Mouse (Mus musculus) heart, postnatal 14 days (tissue): ENCODE measurements around the gene Ttc25. TPM values are rescaled to one million over a fixed set of nuclear protein-coding genes. Genes with fewer than 3 reads are reported as not detected.
"Not testable (repeated sequence)": the region's sequence is repeated elsewhere in the genome, so short reads cannot be mapped to it uniquely, and the experiment has no call there.

ENCODE experiments used
- DNase-seq, 2 experiments: peaks; one replicate each; pipeline ENCODE4 v3.0.0; 2021 to 2022
- intact Hi-C: fragments of 180-260 bp; cut with DNase I; formaldehyde crosslinking; loops from one replicate; pipeline ENCODE4 v1.15.1; 2025
- total RNA-seq, 2 experiments: library from RNA; stranded (reverse); gene quantifications; 2 replicates each; pipeline ENCODE4 v1.2.3; 2021

The Ttc25 gene
- total RNA-seq, 2 experiments from 2014 or later: 0.24 to 0.36 TPM

DNA sequence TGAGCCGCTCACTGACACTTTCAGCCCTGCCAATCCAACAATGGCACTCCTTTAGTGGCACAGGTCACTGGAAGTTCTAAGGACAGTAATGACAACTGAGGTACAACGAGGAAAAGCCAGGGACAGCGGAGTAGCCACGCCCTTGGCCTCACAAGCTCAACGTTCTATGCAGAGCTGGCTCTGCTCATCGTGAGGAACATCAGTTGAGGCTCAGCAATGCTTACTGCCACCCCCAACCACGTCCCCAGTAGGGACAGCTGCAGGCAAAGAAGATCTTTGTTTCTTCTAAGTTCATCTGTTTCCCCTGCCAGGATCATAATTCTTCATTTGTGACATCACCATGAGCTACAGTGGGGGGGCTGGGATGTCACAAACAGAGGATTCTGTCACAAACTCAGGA, 49.2 kb downstream of the Ttc25 start:
- intact Hi-C loops: no loop called here
- DNase-seq: no peak

- DNase-seq: no peak
- intact Hi-C loops: no loop called here
Measured at GRCm38 (mm10) chr11:100595533-100595932, 50.1 kb downstream of the Ttc25 start.

GRCm38 (mm10) chr11:100598074-100598473, 52.7 kb downstream of the Ttc25 start:
- DNase-seq: no peak
- intact Hi-C loops: no loop called here

GRCm38 (mm10) chr11:100601372-100601771, 56.0 kb downstream of the Ttc25 start:
- no peak for DNase-seq
- intact Hi-C loops: no loop called here

- intact Hi-C loops: no loop called here
- no peak for DNase-seq
Measured at GRCm38 (mm10) chr11:100603155-100603554, 57.7 kb downstream of the Ttc25 start.

DNA sequence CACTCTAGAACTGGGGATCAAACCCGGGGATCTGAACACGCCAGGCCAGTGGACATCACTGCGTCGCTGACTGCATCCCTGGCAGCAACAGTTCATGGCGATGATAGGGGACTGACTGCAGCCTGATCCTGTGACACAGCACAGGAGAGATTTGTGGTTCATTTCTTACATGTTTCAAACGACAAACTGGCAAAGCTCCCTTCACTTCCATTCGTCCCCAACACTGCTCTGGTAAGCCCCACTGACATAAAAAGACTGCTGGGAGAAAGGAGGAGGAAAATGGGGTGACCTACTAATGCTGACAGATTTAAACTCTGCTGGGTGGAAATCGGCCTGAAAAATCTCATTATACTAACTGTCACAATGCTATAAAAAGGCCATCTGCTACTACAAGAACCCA, 58.4 kb downstream of the Ttc25 start:
- intact Hi-C loops: no loop called here
- DNase-seq: no peak

DNA sequence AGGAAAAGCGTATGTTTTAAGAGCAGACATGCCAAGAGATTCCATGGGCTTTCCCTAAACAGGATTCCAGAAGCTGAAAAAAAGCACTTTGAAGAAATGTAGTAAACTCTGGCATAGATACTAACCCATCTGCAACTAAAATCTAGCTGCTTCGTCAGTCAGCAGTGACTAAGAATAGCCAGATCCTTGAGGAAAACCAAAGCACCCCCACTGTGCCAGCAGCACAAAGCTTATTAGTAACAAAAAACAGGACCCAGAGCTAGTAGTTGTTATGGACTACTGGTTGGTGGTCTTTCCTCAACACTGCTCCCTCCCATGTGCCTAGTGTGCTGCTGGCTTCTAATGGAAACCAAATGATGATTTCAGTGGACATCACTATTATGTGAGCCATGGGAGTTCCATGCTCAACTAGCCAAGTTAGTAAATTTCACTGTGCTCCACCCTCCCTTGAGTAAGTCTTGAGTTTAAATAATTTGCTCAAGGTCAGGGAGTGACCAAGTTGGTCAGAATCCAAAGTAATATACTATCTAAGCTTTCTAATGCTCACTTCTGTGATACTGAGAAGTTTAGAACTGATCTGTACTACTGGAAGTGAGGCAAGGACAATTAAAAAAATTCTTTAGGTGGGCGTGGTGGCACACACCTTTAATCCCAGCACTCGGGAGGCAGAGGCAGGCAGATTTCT, 59.1 kb downstream of the Ttc25 start:
- DNase-seq: no peak
- intact Hi-C loops: no loop called here

DNA sequence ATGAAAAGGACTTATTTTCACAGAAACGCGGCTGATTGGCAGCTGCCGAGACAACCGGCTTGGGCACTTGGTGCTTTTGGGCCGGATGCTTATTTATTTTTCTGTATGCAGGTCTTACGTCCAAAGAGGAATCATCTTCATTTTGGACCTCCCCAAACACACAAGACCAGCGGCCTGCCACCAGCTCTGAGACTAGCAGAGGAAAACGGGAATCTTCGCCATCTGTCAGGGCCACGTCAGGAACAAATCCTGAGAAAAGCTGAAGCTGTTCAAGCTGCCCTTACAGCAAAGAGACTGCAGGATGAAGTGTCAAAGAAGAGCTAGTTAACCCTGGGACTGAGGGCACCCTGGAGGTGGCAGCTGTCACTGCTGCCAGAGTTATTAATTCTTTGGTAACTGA, 60.0 kb downstream of the Ttc25 start:
- no peak for DNase-seq
- intact Hi-C loops: no loop called here

DNA sequence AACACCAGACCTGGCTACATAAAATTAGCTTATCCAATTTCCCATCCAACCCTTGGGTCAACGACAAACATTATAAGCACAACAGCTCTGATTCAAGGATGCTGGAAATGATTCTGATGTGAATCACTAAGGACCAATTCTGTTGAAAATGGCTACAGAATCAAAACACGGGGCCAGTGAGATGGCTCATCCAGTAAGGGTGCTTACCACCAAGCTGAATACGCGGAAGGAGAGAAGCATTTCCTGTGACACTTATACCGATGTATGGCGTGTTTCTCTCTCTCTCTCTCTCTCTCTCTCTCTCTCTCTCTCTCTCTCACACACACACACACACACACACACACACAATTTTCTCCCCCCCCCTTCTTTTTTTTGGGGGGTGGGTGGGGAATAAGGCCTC, 61.7 kb downstream of the Ttc25 start:
- intact Hi-C loops: no loop called here
- DNase-seq: no peak

GRCm38 (mm10) chr11:100608796-100609195, 63.4 kb downstream of the Ttc25 start:
- intact Hi-C loops: no loop called here
- no peak for DNase-seq

DNA sequence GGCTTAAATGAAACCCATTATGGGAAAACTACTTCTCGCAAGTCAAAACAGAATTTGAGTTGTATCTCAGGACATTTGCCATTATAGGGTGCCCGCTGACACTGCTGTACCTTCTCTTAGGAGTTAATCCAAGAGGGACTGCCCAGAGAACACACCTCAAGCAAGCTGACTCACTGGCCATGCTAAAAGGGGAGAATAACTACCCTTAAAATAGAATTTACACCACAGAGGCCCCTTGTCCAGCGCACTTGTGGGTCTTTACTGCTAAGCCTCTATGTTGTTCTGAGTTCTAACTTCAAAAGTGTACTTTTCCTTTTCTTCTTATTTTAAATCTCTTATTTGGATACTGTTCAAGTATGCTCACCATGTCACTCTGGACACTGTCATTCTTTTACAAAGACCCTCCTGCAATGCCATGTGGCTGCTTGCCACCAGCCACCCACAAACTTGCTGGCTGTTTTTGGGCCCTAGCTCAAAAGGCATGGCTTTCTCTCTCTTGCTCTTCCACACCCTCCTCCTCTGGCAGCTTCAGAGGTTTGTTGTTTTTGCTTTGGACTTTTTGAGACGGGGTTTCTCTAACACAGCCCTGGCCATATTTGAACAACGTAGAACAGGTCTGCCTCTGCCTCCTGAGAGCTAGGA, 64.1 kb downstream of the Ttc25 start:
- intact Hi-C loops: no loop called here
- DNase-seq: no peak

DNA sequence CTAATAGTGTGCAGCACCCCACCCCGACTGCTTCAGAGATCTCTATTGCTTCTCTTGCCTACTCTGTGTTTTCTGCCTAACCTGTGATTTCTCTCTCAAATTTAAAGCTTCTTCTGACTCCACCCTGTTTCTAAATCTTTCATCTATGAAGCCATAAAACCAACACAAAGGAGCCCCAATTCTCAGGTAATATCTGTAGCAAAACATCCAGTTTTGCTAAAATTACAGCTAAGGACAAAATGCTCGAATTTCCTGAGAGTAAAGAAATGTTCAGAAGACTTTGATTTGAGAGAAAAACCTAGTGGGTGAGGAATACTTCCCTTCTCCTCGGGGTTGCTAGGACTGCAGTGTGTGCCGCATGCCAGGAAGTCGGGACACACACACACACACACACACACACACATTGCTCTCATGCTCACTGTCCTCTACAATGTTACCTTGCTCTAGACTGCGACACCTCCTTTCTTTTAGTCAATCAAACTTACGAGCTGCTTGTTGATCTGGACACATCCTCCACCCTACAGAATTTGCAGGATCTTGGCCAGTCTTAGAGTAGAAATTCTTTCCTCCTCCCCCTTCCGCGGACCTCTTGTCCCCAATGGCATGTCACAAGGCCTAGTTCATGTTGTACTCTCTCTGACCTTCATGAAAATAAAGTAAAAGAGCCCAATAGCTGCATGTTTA, 64.7 kb downstream of the Ttc25 start:
- intact Hi-C loops: no loop called here
- peak; percentile 22 to 38 for DNase-seq

GRCm38 (mm10) chr11:100611627-100612026, 66.2 kb downstream of the Ttc25 start:
- no peak for DNase-seq
- intact Hi-C loops: no loop called here

- intact Hi-C loops: no loop called here
- no peak for DNase-seq
Measured at GRCm38 (mm10) chr11:100613241-100613640, 67.8 kb downstream of the Ttc25 start.

DNA sequence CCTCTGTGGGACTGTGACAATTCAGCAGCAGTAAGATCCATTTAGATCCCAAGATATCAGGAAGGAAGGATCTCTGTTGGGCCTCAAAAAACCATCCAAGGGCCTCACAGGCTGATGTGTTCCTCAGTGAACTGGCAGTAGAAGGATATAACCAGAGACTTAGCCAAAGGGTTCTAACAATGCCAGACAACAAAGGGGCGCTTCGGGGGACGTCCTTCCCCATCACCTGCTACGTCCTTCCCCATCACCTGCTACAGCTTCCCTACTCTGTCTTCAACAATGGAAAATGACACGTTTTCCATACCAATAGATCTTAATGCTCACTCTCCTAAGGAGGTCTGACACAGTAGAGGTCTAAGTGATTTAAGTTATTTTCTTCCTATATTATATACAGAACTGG, 70.9 kb downstream of the Ttc25 start:
- intact Hi-C loops: no loop called here
- DNase-seq: no peak

DNA sequence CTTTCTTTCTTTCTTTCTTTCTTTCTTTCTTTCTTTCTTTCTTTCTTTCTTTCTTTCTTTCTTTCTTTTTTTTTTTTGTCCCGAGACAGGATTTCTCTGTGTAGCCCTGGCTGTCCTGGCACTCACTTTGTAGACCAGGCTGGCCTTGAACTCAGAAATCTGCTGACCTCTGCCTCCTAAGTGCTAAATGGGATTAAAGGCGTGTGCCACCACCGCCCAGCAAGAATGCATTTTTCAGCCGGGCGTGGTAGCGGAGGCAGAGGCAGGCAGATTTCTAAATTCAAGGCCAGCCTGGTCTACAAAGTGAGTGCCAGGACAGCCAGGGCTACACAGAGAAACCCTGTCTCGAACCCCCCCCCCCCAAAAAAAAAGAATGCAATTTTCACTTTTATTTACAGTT, 71.4 kb downstream of the Ttc25 start:
- intact Hi-C loops, DNase-seq: not testable (repeated sequence)

- intact Hi-C loops: no loop called here
Measured at GRCm38 (mm10) chr11:100617480-100617879, 72.1 kb downstream of the Ttc25 start.

GRCm38 (mm10) chr11:100618761-100619484, 73.5 kb downstream of the Ttc25 start, which contains the start of gene Nkiras2:
Gene Nkiras2 (plus strand): TSS chr11:100619244.
- DNase-seq: peak; percentile 67 to 70
- intact Hi-C loops: loop anchor here (2.0 kb wide), 2 partner anchors 36 to 48 kb away; no protein-coding TSS in a partner anchor

More at GRCm38 (mm10) chr11:100617480-100617879, 72.1 kb downstream of the Ttc25 start:
- DNase-seq: no peak

GRCm38 (mm10) chr11:100619485-100619975, 74.1 kb downstream of the Ttc25 start:
- peak; percentile 95 to 96 for DNase-seq
- intact Hi-C loops: loop anchor here (2.0 kb wide), 2 partner anchors 37 to 49 kb away; no protein-coding TSS in a partner anchor

- no peak for DNase-seq
- intact Hi-C loops: loop anchor here (2.0 kb wide), 2 partner anchors 37 to 49 kb away; no protein-coding TSS in a partner anchor
Measured at GRCm38 (mm10) chr11:100619982-100620381, 74.6 kb downstream of the Ttc25 start, which contains the start of gene Dnajc7. Gene Dnajc7 (minus strand): TSS chr11:100620168.
